Mouse (Mus musculus) liver (tissue): ENCODE measurements at regions not wholly inside any gene's neighbourhood (a gene's known extent, or its start where the extent isn't known, plus 50 kb on each side); places are given as distances from the start of the nearest gene placed in this dataset.
"Not testable (repeated sequence)": the region's sequence is repeated elsewhere in the genome, so short reads cannot be mapped to it uniquely, and the experiment has no call there.

Experiments used
- DNase-seq: peaks from one replicate; pipeline ENCODE4 v3.0.0-alpha.2; 2020; ENCODE audit warnings: mixed read lengths

DNA sequence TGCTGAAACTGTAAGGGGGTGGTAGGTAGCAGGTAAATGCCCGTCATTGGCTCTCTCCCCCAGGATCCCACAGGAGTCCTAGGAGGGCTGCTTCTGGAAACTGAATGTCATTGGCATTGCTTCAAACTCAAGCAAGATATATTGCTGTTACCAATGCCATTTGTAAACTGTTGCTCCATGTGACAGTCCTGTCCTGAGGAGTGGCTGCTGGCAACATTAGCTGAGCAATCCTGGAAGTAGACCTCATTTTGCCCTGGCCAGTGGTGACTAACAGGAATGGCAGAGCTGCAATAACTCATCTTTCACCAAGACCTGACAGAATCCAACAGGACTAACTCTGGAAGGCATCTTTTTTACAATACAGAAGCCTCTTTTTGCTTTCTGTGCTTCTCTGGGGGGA, 143.2 kb downstream of the Gm815 start:
- DNase-seq, result no peak

DNA sequence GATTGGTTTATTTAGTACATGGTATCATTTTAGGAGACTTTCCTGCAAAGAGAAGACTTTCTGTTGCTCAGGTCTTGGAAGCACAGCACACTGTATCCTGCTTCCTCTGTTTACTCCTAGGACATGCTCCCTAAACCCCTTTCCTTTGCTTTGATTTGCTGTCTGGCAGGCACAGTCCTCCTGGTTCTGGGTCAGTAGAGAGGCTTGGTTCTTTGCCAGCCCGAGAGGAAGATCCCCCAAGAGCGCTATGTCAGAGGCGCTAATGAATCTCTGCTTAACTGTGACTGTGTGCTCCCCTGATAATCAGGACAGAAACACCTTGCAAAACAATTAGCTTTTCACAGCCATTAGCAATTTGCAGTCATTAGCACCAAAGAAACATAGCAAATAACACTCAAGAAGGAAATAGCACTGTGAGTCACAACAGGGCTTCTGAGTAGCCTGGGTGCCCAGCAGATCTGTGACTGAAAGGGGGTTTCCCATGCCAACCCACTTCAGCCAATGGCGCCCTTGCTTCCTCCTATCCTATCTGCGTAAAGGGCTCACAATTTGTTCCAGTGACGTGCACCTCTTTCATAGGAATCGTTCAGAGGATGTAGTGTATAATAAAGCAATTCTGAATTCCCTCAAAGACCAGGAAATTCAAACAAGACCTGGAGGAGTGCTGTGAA, 145.5 kb downstream of the Gm815 start:
- DNase-seq, result no peak

DNA sequence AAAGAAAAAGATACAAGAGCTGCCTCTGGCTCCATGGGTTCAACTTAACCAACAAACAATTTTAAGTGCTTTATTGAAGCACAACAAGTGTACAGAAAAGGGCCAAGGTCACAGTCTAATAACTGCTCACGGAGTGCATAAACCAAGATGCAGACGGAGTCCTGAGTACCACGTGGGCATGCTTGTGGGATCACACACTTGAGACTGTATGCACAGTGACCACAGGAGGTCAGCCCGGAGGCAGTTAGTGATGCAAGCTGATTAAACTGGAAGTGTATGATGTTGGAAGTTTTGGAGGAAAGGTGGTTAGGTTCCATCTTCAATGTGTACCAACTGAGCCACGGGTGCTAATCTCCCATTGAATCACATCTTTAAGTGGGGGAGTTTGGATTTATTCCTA, 146.9 kb downstream of the Gm815 start:
- no peak for DNase-seq

DNA sequence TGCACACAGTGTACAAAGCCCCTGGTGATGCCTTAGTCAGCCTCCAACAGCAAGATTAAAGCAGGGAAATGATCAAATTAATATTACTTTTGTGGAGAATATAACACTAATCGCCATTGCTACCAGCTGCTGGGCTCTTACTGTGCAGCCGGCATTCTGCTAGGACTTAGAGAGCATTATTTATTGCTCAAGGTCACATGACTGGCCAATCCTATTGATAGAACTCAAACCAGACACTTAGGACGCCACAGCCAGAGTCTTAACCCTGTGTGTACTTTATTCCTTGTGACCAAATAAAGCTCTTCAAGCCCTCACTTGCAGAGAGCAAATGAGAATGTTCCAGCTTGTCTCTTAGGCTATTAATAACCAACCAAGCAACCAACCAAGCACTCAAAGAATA, 152.6 kb downstream of the Gm815 start:
- no peak for DNase-seq

DNA sequence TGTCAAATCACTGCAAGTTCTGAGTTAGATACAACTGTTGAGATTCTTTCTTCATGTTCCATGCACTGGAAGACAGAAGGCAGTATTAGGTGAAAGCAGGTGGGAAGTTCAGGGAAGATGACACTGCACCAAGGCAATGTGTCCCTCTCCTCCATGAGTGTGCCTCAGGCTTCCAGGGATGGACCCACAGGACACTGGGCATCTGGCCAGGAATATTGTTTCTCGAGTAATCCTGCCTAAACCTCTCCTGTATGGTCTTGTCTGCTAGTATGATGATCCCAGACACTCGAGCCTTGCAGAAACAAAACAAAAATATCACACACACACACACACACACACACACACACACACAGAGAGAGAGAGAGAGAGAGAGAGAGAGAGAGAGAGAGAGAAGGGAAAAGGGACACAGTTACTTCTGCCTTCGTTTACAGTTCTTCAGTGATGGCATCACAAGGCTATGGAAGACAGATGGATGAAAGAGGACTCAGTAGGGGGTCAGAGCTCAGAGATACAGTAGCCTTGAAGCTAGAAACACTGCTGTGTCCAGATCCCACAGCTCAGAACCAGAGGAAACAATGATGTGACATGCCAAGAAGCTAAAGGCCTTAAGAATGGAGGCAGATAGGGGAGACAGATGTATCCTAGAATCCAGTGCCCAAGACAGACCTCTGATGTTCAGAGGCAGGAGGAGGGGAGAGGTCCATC, 154.8 kb downstream of the Gm815 start:
- DNase-seq, result no peak

DNA sequence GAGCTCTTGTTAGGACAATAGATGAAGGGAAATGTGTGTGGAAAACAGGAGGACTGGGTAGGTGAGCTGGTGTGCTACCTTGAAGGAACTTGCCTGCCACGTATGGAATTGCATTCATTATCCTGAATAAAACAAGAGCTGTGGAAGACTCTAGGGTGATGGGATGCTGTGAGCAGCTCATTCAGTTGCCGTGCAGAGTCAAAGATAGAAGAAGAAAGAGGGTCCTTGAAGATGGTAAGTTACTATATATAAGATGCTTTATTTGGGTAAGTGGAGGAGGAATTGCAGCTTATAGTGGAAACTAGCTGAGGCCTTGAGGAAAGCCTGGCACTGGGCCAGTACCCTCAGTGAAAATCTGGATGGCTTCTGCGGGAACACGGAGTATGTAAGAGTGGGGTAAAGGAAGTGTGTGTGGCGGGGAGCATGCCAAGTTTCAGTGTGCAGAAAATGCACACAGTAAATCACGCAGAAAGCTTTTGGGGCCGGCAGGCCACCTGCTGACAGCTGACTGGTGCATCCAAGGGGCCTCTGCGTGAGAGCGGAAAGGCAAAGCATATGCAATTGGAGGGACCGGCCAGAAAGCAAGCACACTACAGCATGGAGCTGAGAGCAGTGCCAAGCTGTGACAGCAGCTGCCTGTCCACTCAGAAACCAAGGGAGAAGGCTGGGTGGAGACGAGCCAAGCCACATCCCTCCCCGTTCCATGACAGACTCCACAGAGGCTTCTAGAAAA, 149.7 kb upstream of the Vldlr start:
- DNase-seq, result peak; percentile 8

DNA sequence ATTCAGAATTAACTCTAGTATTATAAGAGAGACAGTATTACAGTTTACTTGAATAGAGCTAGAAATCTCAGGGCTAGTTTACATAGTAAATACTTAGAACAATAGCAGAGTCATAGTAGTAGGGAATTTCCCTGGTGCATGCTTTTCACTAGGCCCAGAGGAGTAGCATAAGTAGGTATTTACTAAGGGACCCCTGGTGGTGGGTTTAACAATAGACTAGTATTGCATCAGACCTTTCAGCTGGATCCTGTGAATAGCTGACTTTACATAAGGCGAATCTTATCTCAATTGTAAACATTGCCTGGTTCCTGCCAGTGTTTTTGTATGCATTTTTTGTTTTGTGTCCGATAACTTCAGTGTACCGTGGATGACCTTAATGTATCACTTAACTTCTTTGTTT, 143.0 kb upstream of the Vldlr start:
- no peak for DNase-seq

DNA sequence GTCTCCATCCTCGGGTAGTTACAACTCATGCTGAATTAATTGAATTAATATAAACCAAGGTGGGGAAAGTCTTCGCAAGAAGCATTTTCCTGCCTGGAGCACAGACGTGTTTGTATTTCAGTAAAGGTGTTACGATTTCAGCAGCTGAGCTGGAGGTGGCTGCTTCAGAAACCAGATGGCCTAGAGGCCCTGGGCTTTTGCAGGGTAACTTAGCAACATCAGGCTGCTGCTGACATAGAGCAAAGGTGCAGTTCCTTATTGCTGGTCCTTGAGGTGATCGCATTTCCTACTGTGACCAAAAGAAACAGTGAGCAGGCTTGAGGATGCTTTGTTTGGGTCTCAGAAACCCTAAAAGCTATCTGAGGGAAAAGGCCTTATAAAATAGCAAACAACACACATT, 141.3 kb upstream of the Vldlr start:
- DNase-seq, result no peak

DNA sequence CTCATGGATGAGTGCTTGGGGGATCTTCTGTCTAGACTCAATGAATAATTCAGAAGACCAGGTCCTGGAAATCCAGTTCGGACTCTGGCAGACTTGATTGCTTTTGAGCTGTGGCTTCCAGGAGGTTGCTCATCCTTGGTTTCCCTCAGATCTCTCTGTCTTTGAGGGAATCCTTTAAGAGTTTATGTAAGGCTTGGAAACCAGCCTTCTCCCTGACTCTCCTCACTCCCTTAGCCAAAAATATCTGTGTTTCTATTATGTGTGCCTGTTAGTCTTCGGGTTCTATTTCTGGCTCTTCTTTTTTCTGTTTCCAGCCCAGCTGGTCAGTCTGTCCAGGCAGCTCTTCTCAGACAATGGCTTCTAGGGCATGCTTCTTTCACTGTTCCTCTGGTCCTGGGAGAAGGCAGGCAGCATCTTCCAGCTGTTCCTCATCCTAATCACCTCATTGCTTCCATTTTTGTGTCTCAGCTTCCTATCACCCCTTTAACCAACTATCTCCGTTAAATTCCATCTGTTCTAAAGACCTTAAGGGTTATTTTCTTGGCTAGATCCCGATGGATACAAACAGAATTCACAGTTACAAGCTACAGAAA, 139.3 kb upstream of the Vldlr start:
- no peak for DNase-seq

DNA sequence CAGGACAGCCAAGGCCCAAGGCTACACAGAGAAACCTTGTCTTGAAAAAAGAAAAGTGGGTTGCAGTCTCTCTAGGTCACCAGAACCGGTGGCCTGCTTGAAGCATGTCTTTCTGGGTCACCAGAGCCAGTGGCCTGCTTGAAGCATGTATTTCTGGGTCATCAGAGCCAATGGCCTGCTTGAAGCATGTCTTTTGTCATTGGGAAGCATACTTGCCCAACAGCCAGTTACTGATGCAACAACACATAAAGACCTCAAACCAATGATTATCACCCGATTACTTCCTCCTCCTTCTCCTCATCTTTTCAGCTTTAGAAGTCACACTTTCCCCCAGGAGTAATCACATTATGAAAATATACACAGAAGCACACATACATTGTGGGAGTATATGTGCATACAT, 128.9 kb upstream of the Vldlr start:
- no peak for DNase-seq

DNA sequence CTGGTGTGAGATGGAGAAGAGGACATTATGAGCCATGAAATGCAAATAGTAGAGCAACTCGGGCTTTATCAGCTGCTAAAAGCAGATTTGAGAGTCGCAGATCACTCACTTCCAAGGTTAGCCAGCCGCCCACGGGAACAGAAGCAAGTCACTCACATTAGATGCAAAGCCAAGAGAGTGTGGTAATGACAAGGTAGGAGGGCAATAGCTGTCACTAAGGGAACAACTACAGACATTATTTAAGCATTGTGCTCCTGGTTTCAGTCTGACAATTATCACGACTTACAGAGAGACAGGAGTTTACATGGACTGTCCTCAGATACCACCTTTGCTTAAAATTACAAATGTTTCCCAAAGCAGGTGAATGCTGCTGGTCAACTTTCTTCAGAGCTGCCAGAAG, 128.5 kb upstream of the Vldlr start:
- no peak for DNase-seq

DNA sequence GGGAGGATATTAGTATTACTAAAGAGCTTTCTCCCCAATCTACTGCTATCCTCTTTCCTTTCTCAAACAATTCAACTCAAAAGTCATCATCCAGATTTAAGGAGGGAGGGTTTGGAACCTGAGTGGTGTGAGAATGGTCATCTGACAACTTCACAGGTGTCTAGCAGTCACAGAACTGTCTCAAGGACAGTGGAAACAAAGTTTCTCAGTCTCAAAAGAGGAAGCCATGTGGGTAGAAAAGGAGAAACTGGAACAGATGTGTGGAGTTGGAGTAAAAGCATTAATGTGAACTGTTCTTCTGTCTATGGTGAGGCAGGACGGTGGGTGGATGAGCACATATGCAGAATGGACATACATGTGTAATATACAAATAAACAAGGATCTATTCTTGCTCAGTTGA, 127.2 kb upstream of the Vldlr start:
- DNase-seq, result no peak

DNA sequence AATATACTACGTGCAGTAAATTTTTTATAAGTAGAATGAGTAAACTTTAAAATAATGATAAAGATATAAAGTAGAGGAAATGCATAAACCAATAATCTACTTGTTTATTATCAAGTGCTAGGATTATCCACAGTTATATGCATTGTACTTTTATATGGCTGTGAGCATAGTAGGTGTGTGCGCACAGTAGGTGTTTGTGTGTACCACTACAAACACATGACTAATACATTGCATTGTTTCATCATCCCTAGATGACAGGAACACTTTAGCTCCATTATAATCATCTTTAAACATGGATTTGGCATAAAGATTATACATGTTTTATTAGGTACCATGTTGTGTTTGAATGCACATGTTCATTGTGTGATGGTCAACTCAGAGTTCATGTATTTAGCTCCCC, 124.7 kb upstream of the Vldlr start:
- DNase-seq, result no peak

DNA sequence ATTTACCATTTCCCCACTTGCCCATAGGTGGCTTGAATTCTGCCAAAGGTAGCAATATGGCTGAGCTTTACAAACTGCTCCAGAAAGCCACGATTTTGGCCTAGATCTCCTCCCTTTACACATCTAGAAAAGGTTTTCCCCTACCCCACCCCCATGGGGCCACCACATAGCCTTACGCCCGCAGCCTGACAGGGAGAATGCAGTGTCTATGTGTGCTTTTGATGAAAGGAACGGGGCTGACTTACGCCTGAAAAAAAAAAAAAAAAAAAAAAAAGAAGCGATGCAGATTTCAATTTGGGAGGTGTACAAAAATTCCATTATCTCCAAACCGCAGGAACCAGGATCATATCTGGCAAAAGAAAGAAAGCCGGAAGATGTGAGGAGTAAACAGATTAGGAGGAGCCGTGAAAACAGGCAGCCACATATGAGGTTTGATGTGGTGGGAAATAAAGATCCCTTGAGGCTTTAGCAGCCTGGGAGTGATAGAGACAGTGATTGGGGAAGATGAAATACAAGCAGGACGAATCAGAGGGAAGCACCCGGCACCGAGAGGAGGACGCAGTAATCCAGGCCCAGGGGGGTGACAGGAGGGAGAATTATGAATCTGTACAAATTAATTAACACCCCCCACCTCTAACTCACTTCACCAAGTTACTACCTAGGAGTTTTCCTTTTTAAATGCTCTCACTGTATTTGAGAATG, 121.4 kb upstream of the Vldlr start:
- no peak for DNase-seq

DNA sequence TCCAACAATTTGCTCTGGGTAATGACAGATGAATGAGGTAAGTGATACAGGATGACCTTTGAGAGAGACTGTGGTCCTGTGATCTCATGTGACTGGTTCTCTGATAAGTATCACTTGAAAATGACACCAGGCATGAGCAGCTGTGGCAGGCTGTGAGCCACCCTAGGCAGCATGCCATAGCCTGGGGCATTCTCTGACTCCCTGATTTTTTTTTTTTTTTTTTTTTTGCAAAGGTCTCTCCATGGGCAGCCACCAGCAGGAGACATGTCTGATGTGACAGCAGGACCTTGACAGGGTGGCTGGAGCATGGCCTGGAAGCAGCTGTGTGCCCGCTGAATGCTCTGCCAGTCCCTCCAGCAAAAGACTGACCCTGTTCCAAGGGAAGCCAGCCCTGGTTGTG, 116.4 kb upstream of the Vldlr start:
- DNase-seq, result no peak

DNA sequence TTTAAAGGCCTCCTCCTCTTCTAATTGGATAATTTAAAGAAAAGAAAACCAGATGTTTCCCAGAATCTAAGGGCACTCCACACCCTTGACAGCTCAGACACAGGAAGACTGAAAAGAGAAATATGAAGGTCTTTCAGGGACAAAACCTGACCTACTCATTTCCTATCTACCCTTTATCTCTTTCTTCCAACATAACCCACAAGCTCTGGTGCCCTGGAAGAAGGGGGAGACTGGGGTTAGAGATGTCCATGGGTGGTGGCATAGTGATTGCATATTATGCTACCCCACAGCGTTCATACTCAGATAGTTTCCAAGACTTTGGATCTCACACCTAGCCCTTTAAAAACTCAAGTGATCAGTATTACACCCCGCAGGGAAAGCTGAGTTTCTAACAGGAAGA, 105.8 kb upstream of the Vldlr start:
- no peak for DNase-seq

DNA sequence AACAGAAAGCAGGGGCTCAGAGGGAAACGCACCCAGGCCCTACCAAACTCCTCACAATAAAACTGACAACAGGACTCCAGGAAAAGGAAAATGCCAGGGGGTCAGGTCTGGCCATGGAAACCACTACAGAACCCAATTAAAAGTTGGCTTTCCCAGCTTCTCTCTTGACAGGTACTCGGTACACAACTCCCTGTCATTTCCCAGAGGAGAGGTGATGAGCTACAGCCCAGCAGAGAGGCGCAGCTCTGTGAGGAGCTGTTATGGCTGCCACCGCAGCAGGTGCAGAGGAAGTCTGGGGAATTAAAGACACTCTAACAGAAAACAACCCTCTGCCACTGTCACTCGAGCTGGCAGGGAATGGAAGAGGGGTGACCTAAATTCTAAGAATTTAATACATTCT, 95.4 kb upstream of the Vldlr start:
- DNase-seq, result no peak

DNA sequence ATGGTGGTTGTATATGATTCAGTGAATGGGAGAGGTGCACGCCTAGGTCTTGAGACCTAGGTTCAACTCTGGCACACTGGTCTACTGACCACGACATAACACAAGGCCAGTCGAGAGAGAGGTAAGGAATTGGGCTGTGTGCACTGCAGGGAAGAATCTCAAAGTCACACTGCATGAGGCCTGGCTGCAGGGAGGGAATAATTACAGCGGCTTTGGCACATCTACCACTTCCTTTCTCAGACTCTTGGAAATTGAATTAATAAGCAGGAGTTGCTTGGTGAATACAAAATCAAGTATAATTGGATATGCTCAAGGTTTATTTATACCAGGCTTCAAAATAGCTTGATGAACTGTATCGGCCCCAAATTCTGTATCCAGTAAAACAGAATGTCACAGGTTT, 93.9 kb upstream of the Vldlr start:
- DNase-seq, result no peak

DNA sequence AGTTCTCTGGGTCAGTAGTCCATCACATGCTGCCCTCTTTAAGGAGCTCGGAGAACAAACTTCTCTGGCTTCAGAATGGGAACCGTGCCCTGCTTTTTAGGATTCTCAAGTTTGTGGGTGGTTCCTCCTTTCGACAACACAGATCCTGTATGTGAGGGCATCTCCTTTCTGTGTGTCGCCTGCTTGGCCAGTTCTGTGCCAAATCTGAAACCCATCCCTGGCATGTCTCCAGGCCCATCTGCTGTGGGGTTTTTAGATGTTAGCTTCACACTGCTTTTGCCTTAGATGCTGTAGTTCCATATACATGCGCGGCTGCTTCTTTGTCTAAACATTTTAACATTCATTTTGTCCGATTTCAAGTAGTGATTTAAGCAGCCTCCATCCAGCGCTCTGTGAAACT, 93.0 kb upstream of the Vldlr start:
- no peak for DNase-seq

DNA sequence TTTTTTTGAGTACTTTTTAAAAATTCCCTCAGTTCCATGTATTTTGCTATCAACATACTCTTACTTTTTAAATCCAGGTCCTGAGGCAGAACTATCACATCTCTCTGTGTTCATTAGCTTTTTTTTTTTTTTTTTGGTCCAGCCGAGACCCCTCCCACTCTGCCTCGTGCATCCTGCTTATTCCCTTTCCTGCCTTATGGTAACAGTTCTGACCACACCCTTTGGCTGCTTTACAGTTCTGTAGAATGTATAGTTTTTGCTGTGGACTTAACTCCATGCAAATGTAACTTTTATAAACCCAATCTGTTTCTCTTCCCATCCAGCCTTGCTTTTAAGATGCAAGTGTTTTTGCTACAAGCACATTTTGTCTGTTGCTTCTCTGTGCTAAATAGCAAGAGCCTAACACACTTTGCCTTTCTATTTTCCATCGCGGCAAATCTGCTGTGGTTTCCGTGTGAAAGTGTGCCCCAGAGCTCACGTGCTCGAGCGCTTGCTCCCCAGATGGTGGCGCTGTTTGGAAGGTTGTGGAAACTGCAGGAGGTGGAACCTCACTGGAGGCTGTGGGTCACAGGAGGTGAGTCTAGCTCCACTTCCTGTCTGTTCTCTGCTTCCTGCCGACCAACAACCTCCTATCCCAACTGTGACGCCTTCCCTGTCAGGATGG, 92.3 kb upstream of the Vldlr start:
- DNase-seq, result peak; percentile 36

DNA sequence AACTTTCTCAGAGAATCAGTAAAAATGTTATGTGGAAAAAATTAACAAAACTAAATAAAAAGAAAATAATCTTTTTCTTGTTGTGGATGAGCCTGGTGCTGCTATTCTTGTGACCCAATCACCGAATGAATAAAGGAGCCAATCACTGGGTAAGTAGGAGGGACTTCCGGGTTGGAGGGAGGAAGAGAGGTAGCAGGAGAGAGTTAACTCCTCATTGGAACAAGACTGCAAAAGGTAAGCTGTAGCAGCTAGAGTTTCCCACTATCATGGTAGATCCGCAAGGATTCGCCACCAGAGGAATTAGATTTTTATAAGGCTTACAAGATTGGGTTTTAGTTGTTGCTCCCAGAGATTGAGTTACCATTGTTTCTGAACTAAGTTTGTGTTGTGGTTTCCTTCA, 87.8 kb upstream of the Vldlr start:
- not testable (repeated sequence) for DNase-seq

DNA sequence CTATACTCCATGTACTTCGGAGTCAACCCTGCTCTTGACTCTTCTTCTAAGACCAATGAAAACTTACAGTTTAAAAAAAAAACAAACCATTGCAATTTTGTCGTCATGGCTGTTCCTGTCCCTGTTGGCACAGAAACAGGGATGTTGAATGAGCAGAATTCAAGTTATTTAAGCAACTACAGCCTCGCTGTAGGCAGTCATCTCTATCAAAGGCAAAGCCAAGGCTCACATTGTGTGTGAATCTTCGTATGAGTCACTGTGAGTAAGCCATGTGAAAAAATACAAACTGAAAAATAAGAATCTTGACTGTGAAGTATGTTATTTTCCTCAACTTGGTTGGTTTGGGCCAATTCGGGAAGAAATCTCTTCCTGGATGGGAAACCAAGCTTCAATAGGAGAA, 81.9 kb upstream of the Vldlr start:
- no peak for DNase-seq

DNA sequence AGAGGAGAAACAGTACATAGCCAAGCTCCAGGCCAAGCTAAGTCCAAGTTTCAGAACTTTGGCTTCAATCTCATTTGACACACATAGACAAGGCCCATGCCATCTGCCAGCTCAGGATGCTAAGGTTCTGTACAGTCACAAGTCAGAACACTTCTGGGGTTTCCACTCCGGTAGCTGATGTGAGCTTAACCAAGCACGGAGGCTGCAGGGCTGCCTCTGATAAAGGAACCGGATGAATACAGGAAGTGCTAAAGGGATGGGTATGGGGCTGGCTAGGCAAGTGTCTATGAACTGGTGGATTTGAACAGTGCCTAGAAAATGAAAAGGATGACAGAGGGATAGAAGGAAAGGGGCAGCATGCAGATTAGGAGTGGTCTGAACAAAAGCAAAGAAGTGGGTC, 75.4 kb upstream of the Vldlr start:
- DNase-seq, result peak; percentile 6
